Mouse (Mus musculus) left cerebral cortex, postnatal 36 days (tissue): ENCODE measurements around the gene Bmp10. TPM values are rescaled to one million over a fixed set of nuclear protein-coding genes. Genes with fewer than 3 reads are reported as not detected.

Experiments
- total RNA-seq, 2 experiments: library from RNA; stranded (reverse); gene quantifications; 2 replicates each; pipeline ENCODE4 v1.2.3; 2021

Bmp10 gene
- total RNA-seq, 2 experiments from 2014 or later = not detected

Other genes with a start within 250 kb of the Bmp10 start
- 10 to 100 TPM; 12.5 to 13.2 TPM for gene Antxr1, start 93.2 kb upstream of the Bmp10 start, total RNA-seq
- under 1 TPM; 0.32 to 0.59 TPM for gene Gkn1, start 78.1 kb upstream of the Bmp10 start, total RNA-seq
- gene Gkn2, start 55.6 kb upstream of the Bmp10 start, total RNA-seq = not detected
- gene Gkn3, start 40.1 kb upstream of the Bmp10 start, total RNA-seq = 1 to 10 TPM; 2.9 to 3.6 TPM
- 10 to 100 TPM in 1 of 2 experiments, 1 to 10 TPM in 1; 7.9 to 10.7 TPM for gene Arhgap25, start 104.3 kb downstream of the Bmp10 start, total RNA-seq
- gene Prokr1, start 161.7 kb downstream of the Bmp10 start, total RNA-seq = under 1 TPM; 0.09 to 0.17 TPM
- 1 to 10 TPM; 8.2 to 8.5 TPM for gene Aplf, start 243.2 kb downstream of the Bmp10 start, total RNA-seq